Mouse (Mus musculus): ENCODE data around the gene Olfr311.

The Olfr311 gene

DNA sequence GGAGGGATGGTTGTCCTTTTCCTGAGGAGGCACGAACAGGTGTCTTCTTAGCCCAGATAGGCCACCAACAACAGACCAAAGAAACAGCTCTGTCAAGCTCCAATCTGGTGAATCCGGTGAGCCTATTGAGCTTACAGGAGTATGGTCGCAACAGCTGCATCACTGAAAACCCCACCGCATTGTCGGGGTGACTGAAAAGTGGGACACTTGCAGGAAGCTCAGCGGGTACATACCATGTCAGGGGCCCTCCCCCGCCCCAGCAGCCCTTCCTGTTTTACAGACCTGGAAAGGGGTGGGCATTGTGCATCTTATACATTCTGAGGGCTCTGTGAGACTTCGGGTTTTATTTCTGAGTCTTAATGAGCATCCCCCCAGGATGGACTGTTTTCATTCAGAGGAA lies 44.7 kb downstream of the Olfr311 start:
- DNase-seq = no peak

DNA sequence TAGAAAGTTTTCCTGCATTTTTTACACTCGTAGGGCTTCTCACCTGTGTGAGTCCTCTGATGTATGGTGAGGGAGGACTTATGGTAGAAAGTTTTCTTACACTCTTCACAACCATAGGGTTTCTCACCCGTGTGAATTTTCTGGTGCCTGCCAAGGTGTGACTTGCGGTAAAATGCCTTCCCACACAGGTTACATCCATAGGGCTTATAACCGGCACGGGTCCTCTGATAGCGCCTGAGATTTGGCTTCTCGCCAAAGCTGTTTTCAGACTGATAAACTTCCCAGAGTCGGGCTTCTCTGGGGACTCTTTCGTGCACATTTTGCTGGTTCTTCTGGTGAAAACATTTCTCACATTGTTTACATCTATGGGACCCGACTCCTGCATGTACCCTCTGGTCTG lies 51.5 kb downstream of the Olfr311 start:
- no peak for DNase-seq
